Mouse (Mus musculus): Measurements from ENCODE around the gene Crtac1. TPM values are rescaled to one million over a fixed set of nuclear protein-coding genes. Genes with fewer than 3 reads are reported as not detected.
A peak's percentile ranks its signal among the peaks of the same experiment; 100 is the strongest.

Crtac1 gene
- total RNA-seq, 2 experiments from 2014 or later = 0.17 TPM; not detected in 1

- Histone ChIP-seq H3K27ac (no peak overlapping the region), H3K4me3 (no peak overlapping the region)
- no peak for TF ChIP-seq CTCF (IDR thresholded peaks at IDR 0.05)
- DNase-seq = no peak
- intact Hi-C loops (cut with DNase I) = loop anchor here (5.0 kb wide), 1 partner anchor 112 kb away; no protein-coding TSS in a partner anchor
Measured at GRCm38 (mm10) chr19:42315070-42315679, 116.4 kb downstream of the Crtac1 start.

GRCm38 (mm10) chr19:42312191-42312590, 119.4 kb downstream of the Crtac1 start:
- intact Hi-C loops (cut with DNase I) = no loop called here
- Histone ChIP-seq H3K27ac (no peak overlapping the region), H3K4me3 (no peak overlapping the region)
- DNase-seq = no peak
- TF ChIP-seq CTCF (IDR thresholded peaks at IDR 0.05) = no peak

- no peak for DNase-seq
- intact Hi-C loops (cut with DNase I) = no loop called here
- no peak overlapping the region for H3K4me3 ChIP-seq
- no peak overlapping the region for H3K27ac ChIP-seq
- no peak for TF ChIP-seq CTCF (IDR thresholded peaks at IDR 0.05)
Measured at GRCm38 (mm10) chr19:42311332-42311731, 120.3 kb downstream of the Crtac1 start.

GRCm38 (mm10) chr19:42308931-42309330, 122.7 kb downstream of the Crtac1 start:
- no peak overlapping the region for H3K4me3 ChIP-seq
- DNase-seq = no peak
- no peak overlapping the region for H3K27ac ChIP-seq
- intact Hi-C loops (cut with DNase I) = no loop called here
- TF ChIP-seq CTCF (IDR thresholded peaks at IDR 0.05) = no peak

GRCm38 (mm10) chr19:42307019-42307418, 124.6 kb downstream of the Crtac1 start:
- no peak overlapping the region for H3K27ac ChIP-seq
- H3K4me3 ChIP-seq = no peak overlapping the region
- TF ChIP-seq CTCF (IDR thresholded peaks at IDR 0.05) = no peak
- DNase-seq = no peak
- intact Hi-C loops (cut with DNase I) = no loop called here

GRCm38 (mm10) chr19:42306202-42306601, 125.4 kb downstream of the Crtac1 start:
- Histone ChIP-seq H3K4me3 (no peak overlapping the region), H3K27ac (no peak overlapping the region)
- intact Hi-C loops (cut with DNase I) = no loop called here
- TF ChIP-seq CTCF (IDR thresholded peaks at IDR 0.05) = no peak
- DNase-seq = no peak

- TF ChIP-seq CTCF (IDR thresholded peaks at IDR 0.05) = no peak
- no peak for DNase-seq
- intact Hi-C loops (cut with DNase I) = no loop called here
- Histone ChIP-seq H3K4me3 (no peak overlapping the region), H3K27ac (no peak overlapping the region)
Measured at GRCm38 (mm10) chr19:42305746-42306145, 125.8 kb downstream of the Crtac1 start.

GRCm38 (mm10) chr19:42304506-42304905, 127.1 kb downstream of the Crtac1 start:
- TF ChIP-seq CTCF (IDR thresholded peaks at IDR 0.05) = no peak
- no peak overlapping the region for H3K4me3 ChIP-seq
- intact Hi-C loops (cut with DNase I) = no loop called here
- H3K27ac ChIP-seq = no peak overlapping the region
- no peak for DNase-seq

- intact Hi-C loops (cut with DNase I) = no loop called here
- Histone ChIP-seq H3K27ac (no peak overlapping the region), H3K4me3 (no peak overlapping the region)
- DNase-seq = no peak
- TF ChIP-seq CTCF (IDR thresholded peaks at IDR 0.05) = no peak
Measured at GRCm38 (mm10) chr19:42303210-42303813, 128.3 kb downstream of the Crtac1 start.

- Histone ChIP-seq H3K27ac (no peak overlapping the region), H3K4me3 (no peak overlapping the region)
- no peak for TF ChIP-seq CTCF (IDR thresholded peaks at IDR 0.05)
- intact Hi-C loops (cut with DNase I) = no loop called here
- DNase-seq = no peak
Measured at GRCm38 (mm10) chr19:42293216-42293615, 138.4 kb downstream of the Crtac1 start.

- H3K4me3 ChIP-seq = no peak overlapping the region
- intact Hi-C loops (cut with DNase I) = no loop called here
- no peak for TF ChIP-seq CTCF (IDR thresholded peaks at IDR 0.05)
- no peak for DNase-seq
- H3K27ac ChIP-seq = no peak overlapping the region
Measured at GRCm38 (mm10) chr19:42292106-42292505, 139.5 kb downstream of the Crtac1 start.

- no peak overlapping the region for H3K4me3 ChIP-seq
- DNase-seq = no peak
- intact Hi-C loops (cut with DNase I) = no loop called here
- TF ChIP-seq CTCF (IDR thresholded peaks at IDR 0.05) = no peak
- H3K27ac ChIP-seq = peak overlapping the region; percentile 5; the same call in 1 of the 2 replicates
Measured at GRCm38 (mm10) chr19:42290954-42291661, 140.5 kb downstream of the Crtac1 start.

- intact Hi-C loops (cut with DNase I) = no loop called here
- H3K4me3 ChIP-seq = no peak overlapping the region
- H3K27ac ChIP-seq = 0 out of 2 replicates have a peak overlapping the region, but pooled peaks have one; percentile 28
- DNase-seq = peak; percentile 59
- TF ChIP-seq CTCF (IDR thresholded peaks at IDR 0.05) = no peak
Measured at GRCm38 (mm10) chr19:42288361-42288760, 143.2 kb downstream of the Crtac1 start.

All from gastrocnemius, adult 2 months (tissue).